Mouse (Mus musculus) G1E (cell line): ENCODE results near the gene Ptpn13.

ENCODE experiments used
- CTCF ChIP-seq: IDR thresholded peaks from 2 replicates; pipeline ENCODE4 v1.5.1; 2012; ENCODE audit warnings: low read depth, low read length, inconsistent platforms, mixed read lengths
- POLR2AphosphoS5 ChIP-seq: IDR thresholded peaks from 2 replicates; pipeline ENCODE4 v1.6.1; 2012; ENCODE audit warnings: low read depth, low read length, inconsistent platforms; ENCODE audit not compliant: insufficient replicate concordance

- TF ChIP-seq CTCF (no peak), POLR2AphosphoS5 (no peak)
Measured at GRCm38 (mm10) chr5:103612316-103612715, 187.3 kb downstream of the Ptpn13 start.
